Mouse (Mus musculus) right cerebral cortex, adult 2 months (tissue): ENCODE measurements at regions not wholly inside any gene's neighbourhood (a gene's known extent, or its start where the extent isn't known, plus 50 kb on each side); places are given as distances from the start of the nearest gene placed in this dataset.
A peak's percentile ranks its signal among the peaks of the same experiment; 100 is the strongest.

Source experiments
- DNase-seq, 2 experiments: peaks; one replicate each; pipeline ENCODE4 v3.0.0; 2021 to 2022; ENCODE audit warnings: low spot score in 2 of 2

DNA sequence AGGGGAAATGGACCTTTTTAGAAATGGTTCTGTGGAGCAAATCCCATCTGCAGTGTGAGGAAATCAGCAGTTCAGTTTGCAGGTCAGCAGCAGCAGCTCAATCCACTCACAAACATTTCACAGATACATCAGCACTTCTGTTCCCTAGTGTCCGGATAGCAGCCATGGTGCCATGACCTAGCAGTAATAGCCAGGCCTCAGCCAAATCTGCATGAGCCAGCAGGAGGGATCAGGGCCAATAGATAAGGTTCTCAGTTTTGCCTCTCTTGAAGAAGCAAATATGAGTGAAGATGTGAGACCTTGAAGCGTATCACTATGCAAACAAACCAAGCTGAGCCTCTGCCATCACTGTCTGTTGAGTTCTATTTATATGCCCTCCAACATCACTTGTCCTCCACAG lies 380.7 kb upstream of the Chrm3 start:
- no peak for DNase-seq

DNA sequence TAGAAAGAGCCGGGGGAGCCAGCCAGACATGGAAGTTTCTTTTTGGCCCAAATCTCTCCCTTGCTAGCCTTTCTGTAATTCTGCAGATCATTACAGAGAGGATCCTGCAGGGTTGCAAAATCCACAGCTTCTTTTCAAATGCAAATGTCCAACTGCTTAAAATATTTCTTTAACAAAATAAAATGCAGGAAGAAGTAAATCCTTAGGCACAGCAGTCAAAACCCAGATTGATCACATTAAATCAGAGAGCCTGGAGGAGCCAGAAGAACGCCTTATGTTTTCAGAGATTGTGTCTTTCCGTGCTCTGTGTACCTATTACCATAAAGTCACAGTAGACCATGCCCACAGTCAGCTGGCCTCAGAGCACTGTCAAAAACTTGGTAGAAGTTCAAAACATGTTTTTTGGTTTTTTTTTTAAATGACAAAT lies 365.1 kb upstream of the Chrm3 start:
- no peak for DNase-seq

DNA sequence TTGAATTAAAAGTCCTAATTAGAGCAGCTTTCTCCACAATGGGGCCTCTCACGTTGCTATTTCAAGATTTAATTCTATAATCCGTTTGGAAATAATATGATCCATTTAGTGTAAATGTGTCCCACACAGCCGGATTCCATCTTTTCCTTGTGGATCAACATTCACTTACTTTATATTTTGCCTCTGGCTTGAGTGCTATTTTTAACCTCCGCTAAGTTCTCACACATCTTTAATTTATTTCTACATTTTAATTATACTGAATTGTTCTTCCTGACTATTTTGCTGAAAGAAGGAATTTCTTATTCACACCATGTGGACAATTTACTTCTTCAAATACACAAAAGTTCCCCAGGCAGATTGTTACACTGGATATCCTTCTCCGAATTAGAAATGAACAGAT lies 364.7 kb upstream of the Chrm3 start:
- no peak for DNase-seq

DNA sequence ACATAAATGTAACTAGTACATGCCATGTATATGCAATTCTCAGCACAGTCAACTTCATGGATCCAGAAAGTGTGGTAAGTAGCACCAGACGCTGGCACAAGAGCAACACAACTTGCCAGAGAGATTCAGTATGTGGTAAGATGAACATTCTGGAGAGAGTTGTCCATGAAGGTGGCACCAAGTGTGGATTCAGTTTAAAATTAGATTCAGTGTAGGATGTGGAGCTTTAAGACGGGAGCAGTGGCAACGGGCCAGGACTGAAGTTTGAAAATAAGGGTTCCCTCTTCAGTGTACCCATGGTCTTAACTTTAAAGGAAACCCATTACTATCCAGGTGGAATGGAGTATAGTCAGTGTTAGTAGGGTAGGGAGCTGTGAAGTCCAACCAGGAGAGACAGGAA lies 360.0 kb upstream of the Chrm3 start:
- peak; percentile 22 to 45 for DNase-seq

DNA sequence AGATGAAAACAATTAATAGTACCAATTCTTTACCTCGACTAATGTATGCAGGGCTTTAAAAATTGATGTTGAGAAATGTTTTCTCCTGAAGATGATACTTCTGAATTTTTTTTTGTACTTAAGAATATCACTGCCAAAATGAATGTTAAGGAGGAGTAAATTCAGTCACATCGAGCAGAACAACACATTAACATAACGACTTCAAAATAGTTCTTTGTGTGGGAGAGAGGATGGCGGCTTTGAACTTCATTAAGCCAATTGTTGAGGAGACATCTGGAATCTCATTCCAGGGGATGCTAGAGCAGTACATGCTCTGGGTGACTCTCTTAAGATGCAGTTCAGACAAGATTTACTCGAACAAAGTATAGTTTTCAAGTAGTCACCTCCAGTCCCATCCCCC lies 350.8 kb upstream of the Chrm3 start:
- no peak for DNase-seq

DNA sequence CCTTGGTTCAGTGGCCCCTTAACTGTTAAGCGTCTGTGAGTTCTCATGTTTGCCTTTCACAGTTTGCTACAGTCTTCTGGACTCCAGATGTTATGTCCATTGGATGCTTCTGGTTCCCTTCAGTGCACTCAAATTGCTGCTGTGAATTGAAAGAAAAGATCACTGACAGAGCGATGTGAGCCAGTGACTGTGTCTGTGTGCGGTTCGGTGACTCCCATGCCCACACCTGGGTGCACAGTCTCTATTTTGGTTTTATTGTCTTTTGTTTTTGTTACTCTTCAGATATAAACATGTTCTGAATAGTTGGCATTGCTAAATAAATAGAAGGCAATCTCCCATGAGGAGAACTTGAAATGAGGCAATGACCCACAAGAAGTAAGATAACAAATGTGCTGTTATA lies 350.3 kb upstream of the Chrm3 start:
- DNase-seq = no peak

DNA sequence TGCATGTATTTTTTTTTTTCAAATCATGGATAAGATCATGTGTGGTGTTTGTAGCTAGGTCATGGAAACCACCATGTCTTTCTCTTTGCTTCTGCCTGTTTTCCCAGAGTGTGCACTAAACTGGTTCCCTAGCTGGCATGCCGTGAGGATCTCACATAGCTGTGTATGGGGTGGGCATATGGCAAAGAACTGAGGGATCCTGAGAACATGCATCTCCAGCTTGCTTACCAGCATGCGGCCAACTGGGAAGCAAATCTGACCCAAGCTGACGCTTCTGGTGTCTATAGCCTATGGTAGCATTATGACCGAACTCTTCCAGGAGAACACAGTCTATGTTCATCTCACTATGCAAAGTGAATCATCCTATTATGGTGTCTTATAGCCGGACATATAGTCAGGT lies 336.5 kb upstream of the Chrm3 start:
- DNase-seq = no peak

DNA sequence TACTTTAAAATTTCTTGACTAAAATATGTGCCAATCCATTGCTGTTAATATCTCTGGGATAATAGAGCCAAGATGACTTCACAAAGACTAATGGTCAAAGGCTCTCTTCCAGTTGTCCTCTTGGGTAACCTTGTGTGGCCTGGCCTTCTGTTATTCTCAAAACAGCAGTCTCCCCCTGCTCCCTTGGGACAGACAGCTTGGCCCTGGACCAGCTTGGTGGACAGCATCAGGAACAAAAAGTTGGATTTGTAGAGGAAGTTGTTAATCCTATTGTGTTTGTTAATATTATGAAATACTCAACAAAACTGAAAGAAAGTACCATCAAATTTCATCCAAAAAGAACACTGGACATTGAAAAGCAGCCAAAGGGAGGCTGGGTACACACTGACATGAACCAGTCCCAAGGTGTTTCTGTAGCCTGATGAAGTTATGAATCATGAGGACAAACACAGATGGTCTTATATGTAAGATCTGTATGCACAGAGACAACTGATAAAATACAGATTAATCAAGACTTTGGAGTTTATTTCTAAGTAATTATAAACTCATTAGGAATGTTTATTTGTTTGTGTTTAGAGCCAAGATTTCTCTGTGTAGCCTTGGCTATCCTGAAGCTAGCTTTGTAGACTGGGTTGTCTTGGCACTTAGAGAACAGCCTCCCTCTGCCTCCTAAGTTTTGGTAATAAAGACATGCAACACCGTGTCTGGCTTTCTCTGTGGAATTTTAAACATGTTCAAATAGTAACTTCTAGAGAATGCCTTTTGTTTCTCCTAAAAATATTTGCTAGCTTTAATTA lies 335.7 kb upstream of the Chrm3 start:
- no peak for DNase-seq

DNA sequence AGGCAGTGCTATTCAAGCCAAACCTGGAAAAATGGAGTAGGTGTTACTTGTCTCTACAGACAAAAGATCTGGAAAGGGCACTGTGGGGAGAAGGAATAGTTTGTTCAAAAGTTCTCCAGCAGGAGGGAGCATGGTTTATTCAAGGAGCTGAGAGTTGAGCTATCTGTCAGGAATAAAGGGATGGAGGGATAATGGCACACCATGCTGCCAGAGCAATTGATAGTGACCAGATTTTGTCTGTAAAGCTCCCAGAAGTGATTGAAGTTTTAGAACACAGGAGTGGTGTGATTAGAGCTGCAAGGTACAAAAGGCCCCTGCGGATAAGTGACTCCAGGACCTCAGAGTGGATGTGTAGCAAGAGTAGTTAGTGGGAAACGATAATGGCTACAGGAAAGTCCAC lies 330.7 kb upstream of the Chrm3 start:
- no peak for DNase-seq

DNA sequence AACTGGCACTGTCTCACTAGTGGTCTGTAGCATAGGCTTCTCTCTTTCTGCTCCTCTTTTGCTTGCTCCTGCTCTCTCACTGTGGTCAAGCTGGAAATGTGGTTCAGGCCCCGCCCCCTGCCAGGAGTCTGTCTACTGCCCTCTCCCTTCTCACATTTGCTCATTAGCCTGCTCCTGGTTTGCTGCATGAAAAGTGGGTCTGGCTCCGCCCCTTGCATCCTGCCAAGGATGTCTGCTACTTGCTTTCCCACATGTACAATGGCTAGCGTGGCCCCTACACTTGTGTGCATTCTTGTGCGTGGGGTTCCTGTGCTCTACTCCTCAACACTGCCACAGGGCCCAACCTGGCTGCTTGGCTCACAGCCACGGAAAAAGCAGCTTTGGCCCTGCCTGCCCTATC lies 326.7 kb upstream of the Chrm3 start:
- no peak for DNase-seq

DNA sequence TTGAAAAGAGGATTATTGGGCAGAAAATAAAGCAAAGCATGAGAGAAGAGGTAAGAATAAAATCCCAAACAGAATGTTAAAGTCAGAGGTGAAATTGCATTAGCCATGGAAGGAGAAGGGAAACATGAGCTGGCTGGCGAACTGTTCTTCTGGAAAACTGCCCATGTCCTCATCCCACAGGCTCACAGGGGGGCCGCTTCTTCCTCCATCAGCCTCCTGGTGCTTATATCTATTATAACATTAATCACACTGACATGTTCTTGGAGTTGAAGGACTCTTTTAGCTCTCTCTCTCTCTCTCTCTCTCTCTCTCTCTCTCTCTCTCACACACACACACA lies 293.4 kb upstream of the Chrm3 start:
- DNase-seq = no peak

DNA sequence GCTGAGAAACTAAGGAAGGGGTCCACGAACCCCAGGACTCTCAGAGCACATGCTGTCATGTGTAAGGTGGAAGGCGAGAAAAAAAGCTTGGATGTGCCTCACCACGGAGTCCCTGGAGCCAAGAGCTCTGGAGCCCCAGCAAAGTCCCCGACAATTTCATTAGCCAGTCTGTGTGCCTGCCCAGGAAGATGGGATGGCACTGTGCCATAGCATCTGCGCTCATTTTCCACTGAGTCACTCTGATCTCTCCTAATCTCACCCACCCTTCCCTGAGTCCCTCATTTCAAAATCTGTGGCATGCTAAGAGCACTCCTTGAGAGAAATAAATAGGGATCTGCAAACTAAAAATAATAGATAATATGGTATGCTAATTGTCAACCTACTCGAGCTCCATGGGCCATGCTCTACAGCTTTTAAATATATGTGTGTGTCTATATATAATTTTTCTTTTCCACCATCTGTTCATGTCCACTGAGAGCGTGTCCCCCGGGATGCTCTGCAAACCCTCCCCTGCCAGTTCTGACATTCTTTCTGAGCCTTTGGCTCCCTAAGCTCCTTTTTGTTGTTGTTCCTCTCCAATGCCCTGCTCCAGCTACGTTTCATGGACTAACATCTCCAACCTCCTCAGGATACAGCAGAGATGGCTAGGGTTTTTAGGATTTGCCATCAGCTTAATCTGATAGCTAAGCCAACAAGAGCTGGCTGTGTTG lies 292.9 kb upstream of the Chrm3 start:
- peak; percentile 74 to 77 for DNase-seq

DNA sequence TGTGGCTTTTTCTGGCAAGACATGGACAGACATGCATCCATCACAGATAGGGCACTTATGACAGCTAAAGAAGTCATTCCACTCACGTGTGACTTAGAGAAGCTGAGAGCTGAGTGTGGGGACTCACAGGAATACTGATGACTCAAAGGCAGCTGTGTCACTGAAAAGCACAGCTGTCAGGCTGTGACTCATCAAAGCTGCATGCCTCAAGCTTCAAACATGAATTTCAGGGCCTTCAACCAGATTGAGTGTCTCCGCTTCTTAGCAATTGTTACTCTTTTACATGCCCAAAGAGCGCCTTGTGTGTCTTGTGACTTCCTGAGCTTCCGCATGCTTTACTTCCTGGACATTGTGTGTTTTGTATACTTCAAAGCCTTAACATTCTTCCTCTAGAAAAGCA lies 276.2 kb upstream of the Chrm3 start:
- DNase-seq = peak; percentile 48 to 57

DNA sequence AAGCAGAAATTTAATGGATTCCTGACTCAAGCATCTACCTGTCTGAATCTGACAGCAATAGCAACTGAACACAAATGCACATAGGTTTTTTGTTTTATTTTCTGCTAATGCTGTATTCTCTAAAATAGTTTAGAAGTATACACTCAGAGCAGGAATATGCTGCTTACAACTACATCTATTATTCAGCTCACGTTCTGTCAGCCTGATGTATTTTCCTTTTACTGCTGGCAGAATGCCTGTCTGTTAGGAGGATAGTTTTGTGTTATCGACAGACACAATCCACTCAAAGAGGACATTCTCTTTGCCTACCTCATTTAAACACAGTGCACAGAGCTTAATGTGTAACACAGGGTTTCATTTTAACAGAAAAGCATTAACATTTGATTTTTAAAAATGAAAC lies 269.8 kb upstream of the Chrm3 start:
- no peak for DNase-seq

DNA sequence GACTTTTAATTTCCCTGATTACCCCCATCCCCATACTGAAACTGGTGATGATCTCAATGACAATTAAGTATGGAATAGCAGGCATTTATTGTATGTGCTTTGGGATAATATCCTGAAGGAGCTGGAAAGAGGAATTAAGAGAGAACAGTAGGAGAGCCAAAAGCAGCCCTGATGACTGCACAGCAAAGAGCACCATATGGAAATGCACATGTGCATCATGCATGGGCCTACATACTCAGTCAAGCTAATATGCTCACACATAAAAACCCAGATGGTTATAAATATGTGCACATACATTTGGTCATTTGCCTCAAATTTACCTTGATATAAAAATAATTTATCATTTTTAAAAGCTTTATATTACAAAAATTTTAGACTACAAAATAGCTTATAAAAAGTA lies 259.0 kb upstream of the Chrm3 start:
- DNase-seq = no peak

DNA sequence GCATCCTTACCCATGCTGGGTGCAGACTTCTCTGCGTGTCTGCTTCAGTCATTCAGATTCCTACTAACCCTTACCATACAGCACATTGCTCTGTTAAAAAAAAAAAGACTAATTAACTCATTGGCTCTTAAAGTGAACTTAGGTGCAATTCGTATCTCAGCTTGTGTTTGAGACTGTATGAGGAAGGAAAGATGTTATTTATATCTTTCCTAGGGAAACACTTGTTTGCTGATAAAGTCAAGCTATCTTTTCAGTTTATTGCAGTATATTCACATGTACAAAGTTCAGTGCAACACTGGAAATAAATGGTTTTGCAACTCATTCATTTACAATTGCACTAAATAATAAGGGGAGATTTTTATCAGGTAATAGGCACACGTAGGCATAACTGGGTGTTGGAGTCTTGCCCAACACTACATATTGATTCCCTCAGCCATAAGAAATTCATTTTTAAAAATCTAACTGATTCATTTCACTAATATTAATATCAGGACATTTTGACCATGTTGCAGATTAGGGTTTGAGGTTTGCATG lies 257.8 kb upstream of the Chrm3 start:
- no peak for DNase-seq

DNA sequence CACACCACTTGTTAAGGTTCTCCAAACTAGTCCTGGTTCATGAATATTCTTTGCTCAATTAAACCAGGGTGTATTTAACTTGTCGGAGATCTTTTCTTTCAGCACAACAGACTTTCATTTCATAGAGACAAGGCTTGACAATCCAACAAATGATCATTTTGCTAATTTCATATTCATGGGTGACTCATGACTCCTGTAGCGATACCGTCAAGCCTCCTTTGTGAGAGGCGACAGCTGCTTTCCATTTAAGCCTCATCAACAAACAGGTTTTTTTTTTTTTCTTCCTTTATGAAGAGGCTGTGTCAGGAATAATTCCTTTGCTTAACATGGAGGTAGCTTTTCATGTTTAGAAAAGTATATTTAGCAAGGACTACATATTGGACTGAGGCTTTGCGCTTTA lies 214.3 kb upstream of the Chrm3 start:
- DNase-seq = peak; percentile 10 to 11

DNA sequence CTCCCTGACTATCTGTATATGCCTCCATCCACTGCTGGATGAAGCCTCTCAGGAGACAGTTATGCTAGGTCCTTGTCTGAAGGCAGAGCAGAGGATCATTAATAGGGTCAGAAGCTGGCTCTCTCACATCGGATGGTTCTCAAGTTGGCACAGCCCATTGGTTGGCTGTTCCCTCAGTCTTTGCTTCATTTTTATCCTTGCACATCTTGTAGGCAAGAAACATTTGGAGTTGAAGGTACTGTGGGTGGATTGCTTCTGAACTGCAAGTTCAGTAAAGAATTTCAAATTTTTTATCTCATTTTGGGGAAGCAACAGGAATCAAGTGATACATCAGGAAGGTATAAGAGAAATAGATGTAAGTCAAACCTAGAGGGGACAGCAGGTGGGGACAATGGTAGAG lies 206.2 kb upstream of the Chrm3 start:
- no peak for DNase-seq

DNA sequence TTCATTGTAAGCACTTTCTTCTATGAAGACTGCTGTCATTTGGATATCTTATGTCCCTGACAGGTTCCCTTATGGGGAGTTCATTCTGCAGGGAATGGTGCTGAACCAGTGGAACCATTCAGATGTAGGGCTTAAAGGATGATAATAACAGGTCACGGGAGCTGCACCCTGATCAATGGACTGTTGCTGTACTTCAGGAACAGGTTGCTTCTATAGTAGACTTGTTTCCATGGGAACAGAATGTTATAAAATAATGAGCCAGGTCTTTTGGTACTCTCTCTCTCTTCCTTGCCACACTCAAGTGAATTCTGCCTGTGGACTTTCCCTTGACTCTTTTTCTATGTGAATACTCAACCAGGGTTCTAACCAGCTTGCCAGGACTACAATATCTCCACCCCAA lies 196.9 kb upstream of the Chrm3 start:
- DNase-seq = no peak

DNA sequence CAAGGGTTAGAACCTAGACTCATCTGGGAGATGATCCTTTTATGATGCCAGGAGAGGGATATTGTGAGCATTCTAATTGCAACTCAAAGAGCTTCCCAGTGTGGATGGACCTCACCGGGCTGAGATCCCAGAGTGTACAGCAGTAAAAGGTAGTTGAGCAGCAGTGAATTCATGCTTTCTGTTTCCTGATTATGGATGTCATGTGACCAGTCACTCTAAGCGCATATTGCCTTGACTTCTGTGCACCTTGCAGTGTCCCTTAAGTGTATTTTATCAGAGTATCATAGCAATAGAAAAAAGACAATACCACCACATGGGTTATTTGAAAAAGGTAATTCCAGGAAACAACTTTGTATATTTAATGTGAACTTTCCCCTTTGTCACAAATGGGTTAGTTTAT lies 193.9 kb upstream of the Chrm3 start:
- no peak for DNase-seq

DNA sequence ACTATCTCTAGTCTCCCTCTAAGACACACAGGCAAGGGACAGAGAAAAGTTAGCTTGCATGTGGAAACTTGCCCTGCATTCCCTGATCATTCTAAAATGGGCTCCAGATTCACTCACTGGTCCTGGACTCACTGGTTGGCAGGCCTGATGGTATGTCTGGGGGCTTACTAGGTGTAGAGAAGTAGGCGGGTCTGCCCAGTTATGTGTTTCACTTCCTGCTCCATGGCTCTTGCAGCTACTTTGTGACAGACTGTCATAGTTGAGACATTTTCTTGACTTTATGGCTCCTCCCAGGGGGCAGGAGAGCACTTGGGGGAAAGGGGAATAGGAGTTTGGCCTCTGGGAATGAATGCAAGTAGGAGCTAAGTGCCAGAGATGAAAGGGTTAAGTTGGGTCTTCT lies 182.1 kb upstream of the Chrm3 start:
- no peak for DNase-seq

DNA sequence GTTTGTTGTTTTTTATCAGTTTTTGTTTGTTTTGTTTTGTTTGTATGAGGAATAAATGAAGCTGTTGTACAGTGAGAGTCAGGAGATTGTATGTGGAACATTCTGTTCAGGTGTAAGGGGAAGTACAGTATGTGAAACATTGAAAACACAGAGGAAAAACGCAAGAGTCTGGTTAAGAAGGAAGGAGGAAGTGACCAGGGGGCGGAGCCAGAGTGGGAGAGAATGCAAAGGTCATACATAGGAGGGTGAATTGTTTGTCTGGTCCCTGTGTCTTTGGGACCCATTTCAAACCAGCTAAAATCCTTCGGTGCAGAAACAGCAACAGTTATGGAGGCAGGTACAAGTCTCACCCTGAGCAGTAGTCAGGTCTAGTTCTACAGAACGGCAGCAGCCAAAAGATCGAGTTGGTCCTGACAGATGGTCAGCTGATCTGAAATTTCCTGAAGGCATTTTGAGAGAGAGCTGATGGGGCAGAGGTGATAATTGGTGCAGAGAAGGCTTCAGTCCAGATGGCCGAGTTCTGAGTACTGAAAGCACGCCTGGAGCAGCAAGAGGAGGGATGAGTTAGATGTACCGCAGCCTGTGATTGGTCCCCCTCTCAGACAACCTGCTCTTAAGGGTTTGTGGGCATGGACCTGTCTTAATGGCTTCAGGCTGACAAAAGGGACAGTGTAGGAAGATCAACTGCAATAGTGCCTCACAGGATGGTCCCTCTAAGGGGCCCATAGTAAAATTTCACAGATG lies 179.7 kb upstream of the Chrm3 start:
- DNase-seq = no peak

DNA sequence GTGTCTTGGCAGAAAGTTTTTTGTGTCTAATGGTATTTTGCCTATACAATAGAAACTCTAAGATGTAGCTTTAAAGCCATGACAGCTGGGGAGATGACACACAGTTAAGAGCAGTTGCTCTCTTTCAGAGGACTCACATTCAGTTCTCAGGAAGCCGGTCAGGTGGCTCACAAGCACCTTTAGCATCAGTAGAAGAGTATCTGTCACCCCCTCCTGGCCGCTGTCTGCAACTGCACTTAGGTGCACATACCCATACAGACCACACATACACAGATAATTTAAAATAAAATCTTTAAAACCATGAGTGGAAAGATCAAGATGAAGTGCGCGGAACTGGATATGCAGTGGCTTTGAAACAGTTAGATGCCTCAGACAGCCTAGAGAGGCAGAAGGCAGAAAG lies 178.3 kb upstream of the Chrm3 start:
- DNase-seq = no peak
